Mouse (Mus musculus): ENCODE measurements around the gene Hrct1. TPM values are rescaled to one million over a fixed set of nuclear protein-coding genes. Genes with fewer than 3 reads are reported as not detected.

Gene Hrct1
- polyA plus RNA-seq, 2 experiments from 2014 or later = not detected

Other genes starting within 250 kb of the Hrct1 start
- 100 to 1,000 TPM; 144 to 199 TPM for gene Sit1, start 243.5 kb upstream of the Hrct1 start, polyA plus RNA-seq (2017; shearing (Covaris generic))
- 10 to 100 TPM; 64.0 to 76.0 TPM for gene Ccdc107, start 234.3 kb upstream of the Hrct1 start, polyA plus RNA-seq (2017; shearing (Covaris generic))
- 1 to 10 TPM; 4.9 to 8.3 TPM for gene Arhgef39, start 227.5 kb upstream of the Hrct1 start, polyA plus RNA-seq (2017; shearing (Covaris generic))
- 1 to 10 TPM in 1 of 2 experiments, under 1 TPM in 1; 0.32 to 1.5 TPM for gene Car9, start 220.2 kb upstream of the Hrct1 start, polyA plus RNA-seq (2017; shearing (Covaris generic))
- gene Tpm2, start 203.4 kb upstream of the Hrct1 start, polyA plus RNA-seq (2017; shearing (Covaris generic)) = not detected
- gene Creb3, start 164.9 kb upstream of the Hrct1 start, polyA plus RNA-seq (2017; shearing (Covaris generic)) = 100 to 1,000 TPM; 114 to 125 TPM
- gene Tln1, start 164.5 kb upstream of the Hrct1 start, polyA plus RNA-seq (2017; shearing (Covaris generic)) = 100 to 1,000 TPM in 1 of 2 experiments, 10 to 100 TPM in 1; 83.5 to 103 TPM
- 10 to 100 TPM in 1 of 2 experiments, 1 to 10 TPM in 1; 6.7 to 13.0 TPM for gene Rgp1, start 148.5 kb upstream of the Hrct1 start, polyA plus RNA-seq (2017; shearing (Covaris generic))
- gene Gba2, start 148.3 kb upstream of the Hrct1 start, polyA plus RNA-seq (2017; shearing (Covaris generic)) = 10 to 100 TPM; 12.1 to 15.5 TPM
- not detected for gene Msmp, start 142.7 kb upstream of the Hrct1 start, polyA plus RNA-seq (2017; shearing (Covaris generic))
- gene Npr2, start 95.3 kb upstream of the Hrct1 start, polyA plus RNA-seq (2017; shearing (Covaris generic)) = not detected
- gene Spag8, start 73.6 kb upstream of the Hrct1 start, polyA plus RNA-seq (2017; shearing (Covaris generic)) = not detected
- gene Hint2, start 70.7 kb upstream of the Hrct1 start, polyA plus RNA-seq (2017; shearing (Covaris generic)) = 10 to 100 TPM; 38.8 to 43.7 TPM
- gene Tmem8b, start 58.2 kb upstream of the Hrct1 start, polyA plus RNA-seq (2017; shearing (Covaris generic)) = 1 to 10 TPM in 1 of 2 experiments, under 1 TPM in 1; 0.77 to 1.8 TPM
- 1 to 10 TPM; 2.4 to 2.6 TPM for gene Fam221b, start 58.0 kb upstream of the Hrct1 start, polyA plus RNA-seq (2017; shearing (Covaris generic))
- not detected for gene Olfr70, start 26.4 kb upstream of the Hrct1 start, polyA plus RNA-seq (2017; shearing (Covaris generic))
- not detected for gene Olfr71, start 16.9 kb upstream of the Hrct1 start, polyA plus RNA-seq (2017; shearing (Covaris generic))
- gene Spaar, start 2.8 kb downstream of the Hrct1 start, polyA plus RNA-seq (2017; shearing (Covaris generic)) = not detected
- gene Olfr159, start 43.8 kb downstream of the Hrct1 start, polyA plus RNA-seq (2017; shearing (Covaris generic)) = not detected
- gene Olfr156, start 96.7 kb downstream of the Hrct1 start, polyA plus RNA-seq (2017; shearing (Covaris generic)) = not detected
- under 1 TPM in 1 of 2 experiments, not detected in 1; 0.09 TPM for gene Olfr157, start 113.0 kb downstream of the Hrct1 start, polyA plus RNA-seq (2017; shearing (Covaris generic))
- gene Olfr155, start 124.4 kb downstream of the Hrct1 start, polyA plus RNA-seq (2017; shearing (Covaris generic)) = not detected
- gene Reck, start 148.3 kb downstream of the Hrct1 start, polyA plus RNA-seq (2017; shearing (Covaris generic)) = 1 to 10 TPM; 4.2 to 4.6 TPM
- 100 to 1,000 TPM; 165 to 194 TPM for gene Glipr2, start 230.2 kb downstream of the Hrct1 start, polyA plus RNA-seq (2017; shearing (Covaris generic))